Mouse (Mus musculus): ENCODE results near the gene Avp.

The Avp gene

DNA sequence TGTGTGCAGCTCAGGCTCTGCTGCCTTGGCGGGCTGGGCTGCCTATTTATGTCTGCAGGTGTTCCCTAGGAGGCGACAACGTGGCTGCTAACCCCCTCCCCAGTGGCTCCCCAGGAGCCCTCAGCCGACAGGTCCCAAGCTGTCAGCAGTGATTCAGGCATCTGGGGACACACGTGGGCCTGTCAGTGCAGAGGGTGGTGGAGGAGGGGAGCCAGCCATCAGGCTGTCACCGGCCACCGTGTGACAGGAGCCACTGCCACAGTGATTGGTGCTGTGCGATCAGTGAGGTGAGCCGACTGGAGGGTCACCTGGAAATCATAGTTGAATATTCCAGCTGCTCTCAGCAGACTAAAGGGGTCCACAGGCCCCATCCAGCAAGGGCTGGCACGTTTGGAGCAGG, at the start of gene Avp:
Gene Avp, minus strand, starts transcription at position 3 of the 400 bp plus-strand sequence.
- no peak for DNase-seq (ENCODE audit: low spot score)

DNA sequence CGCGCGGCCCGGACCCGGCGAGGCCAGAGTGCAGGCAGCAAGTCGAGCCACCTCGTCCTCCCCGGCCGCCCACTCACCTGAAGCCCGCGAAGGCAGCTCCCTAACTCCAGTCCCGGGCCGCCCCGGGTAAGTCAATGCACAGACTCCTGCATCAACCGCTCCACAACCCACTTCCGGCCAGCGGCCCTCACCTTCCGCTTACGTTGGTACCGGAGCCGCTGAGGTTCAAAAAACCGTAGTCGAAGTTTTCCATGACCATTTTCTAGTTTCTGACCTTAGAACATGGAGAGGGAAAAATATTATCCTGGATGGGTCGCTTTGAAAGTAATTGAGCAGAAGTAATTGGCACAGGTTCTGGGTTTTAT, 47.5 kb upstream of the Avp start, which contains the start of the genes Fastkd5 and Ubox5:
Gene Fastkd5, minus strand, starts transcription at position 189 of the 365 bp plus-strand sequence.
Gene Ubox5, minus strand, starts transcription at position 200 of the 365 bp plus-strand sequence.
- peak; percentile 89 for DNase-seq (ENCODE audit: low spot score)

DNA sequence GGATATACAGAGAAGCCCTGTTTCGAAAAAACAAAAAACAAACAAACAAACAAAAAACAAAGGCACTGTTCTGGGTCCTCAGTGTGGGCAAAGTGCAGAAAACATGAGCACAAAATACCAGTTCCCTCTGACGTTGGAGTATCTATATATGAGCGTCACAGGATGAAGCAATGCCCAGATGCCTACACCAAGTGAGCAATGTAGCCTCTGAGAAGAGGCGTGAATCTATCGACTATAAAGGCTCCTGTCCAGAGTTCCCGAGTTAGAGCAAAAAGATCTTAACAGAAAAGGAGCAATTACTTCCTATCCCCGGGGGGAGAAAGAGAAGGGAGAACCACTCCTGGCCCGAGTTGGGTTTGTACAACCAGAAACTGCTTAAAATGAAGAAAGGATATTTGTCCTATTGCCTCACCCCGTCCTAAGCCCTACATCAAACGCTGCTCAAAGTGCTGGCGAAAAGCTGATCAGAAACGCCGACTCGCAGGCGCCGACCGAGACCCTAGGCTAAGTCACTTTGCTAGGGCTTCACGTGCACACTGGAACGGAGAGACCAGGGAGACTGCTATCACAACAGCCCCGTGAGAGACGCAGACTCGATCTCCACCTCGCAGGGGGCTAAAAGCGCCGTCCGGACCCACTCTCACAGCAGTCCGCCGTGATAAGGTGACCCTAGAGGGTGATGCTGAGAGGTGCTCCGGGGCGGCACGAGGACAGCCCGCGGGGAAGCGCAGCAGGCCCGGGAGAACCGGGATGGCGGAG, 46.9 kb upstream of the Avp start:
- DNase-seq (ENCODE audit: low spot score): no peak

DNA sequence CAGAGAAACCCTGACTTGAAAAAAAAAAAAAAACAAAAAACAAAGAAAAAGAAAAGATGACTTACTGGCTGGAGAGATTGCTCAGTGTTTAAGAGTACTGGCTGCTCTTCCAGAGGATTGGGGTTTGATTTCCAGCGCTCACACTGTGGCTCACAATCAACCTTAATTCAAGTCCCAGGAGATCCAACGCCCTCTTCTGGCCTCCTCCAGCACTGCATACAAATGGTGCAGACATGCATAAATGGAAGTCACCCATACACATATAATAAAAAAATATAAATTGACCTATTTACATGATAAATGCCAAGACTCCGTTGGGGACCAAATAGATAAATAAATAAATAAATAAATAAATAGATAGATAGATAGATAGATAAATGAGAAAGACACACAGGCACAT, 46.1 kb upstream of the Avp start:
- DNase-seq (ENCODE audit: low spot score): no peak

DNA sequence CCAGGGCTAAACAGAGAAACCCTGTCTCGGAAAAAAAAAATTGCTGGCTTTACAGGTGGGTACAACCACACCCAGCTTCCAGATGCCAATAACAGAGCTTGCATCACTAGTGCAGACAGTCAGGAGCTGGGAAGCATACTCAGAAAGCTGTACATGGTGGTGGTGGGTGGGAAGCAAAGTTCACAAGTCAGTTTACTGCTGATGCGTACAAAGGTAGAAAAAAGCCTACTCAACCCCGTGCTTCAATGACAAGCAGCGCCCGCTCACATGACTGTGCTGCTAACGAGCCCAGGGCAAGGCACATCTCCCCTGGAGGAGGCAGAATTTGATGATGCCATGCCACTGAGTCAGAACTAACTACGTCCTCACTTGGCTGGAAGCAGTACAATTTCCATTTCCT, 36.6 kb upstream of the Avp start:
- DNase-seq (ENCODE audit: low spot score): no peak

DNA sequence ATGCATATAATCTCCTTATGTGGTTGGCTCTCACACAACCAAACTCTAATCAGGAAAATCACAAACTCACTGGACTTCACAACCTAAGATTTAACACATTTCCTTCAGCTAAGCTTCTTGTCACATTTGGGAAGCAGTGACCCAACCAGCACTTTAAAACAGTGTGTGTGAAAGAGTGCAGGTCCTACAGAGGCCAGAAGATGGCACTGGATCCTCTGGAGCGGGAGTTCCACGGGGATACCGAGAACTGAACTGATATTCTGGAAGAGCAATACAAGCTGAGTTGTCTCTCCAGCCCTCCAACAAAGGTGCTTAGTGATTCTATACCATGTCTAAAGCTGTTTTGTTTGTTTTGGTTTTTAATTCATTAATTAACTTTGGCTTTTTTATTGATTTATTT, 30.7 kb upstream of the Avp start:
- no peak for DNase-seq (ENCODE audit: low spot score)

DNA sequence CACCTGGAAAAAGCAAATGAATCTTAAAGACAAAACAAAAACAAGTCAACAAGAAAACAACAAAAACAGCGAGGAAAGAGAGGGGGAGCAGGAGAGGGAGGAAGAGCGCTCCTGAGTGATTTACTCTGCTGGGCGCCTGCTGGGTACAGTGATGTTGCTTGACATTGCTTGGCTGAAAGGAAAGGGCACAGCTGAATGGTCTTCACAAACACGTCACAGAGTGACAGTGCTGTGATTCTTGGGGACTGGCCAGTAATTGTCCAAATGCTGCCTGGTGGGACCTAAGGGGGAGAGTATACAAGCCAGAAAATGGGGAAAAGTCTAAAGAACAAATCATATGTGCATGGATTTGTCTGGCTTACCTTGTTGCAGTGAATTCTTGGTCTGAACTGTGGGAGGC, 19.8 kb upstream of the Avp start:
- DNase-seq (ENCODE audit: low spot score): no peak

DNA sequence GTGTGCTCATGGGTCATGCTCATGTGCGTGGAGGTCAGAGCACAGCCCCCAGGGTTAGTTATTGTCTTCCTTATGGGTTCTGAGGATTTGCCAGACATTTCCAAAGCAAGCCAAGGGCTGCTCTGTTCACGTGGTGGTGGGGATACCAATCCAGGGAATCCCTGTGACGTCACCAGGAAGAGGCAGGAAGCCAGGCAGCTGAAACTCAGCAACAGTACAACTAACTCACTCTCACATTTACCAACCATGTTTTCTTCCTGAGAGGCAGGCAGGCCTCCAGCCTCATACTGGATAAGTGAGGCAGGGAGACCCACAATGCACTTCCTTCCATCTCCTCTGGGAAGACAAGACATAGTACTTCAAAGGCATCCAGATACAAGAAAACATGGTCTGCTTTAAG, 16.0 kb upstream of the Avp start:
- DNase-seq (ENCODE audit: low spot score): no peak

DNA sequence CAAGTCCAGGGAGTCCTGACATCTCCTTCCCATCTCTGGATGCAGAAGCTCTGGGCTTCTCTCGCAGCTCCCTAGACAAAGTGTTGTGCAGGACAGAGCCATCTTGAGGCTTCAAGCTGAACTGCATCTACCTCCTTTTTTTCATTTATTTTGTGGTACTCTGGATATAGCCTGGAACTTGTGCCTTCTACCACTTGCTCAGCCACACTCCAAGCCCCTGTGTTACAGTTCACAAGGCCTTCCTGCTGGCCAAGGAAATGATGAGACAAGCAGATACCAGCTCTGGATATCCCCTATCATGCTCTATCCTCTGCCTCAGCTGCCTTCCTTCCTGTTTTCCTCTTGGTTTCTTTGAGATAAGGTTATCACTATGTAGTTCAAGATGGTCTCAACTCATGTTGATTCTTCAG, 15.3 kb upstream of the Avp start:
- DNase-seq (ENCODE audit: low spot score): no peak

DNA sequence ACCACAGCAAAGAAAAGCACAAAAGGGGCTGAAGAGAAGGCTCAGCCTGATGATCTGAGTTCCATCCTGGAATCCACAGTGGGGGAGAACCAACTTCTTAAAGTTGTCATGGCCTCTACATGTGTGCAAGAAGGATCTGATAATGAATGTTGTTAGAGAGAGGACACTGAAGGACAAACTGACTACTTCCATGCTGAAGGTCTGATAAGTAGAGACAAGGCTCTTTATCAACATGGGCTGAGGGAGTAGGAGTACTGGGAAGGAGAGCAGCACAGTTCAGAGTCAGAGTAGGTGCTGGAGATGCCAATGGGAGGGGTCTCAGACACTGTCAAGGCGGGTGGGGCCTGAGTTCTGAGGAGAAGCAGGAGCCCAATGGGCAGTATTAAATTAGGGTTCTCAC, 13.2 kb upstream of the Avp start:
- DNase-seq (ENCODE audit: low spot score): no peak

DNA sequence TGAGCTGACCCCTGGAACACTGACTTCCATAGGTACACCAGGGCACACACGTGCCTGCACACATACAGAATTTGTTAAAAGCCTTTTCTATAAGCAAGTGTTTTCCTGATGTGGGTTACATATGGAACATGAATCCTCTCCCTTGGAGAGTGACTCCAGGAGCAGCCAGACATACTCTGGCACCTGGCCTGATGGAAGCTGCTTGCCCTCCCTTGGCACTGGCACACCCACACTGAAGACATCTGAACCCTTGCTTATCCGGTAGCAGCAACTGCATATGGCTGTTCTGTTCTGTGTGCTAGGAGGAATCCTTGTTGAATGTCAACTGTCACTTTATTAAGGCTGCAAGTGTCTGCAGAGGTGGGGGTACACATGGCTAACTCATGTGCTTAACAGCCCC, 8.7 kb upstream of the Avp start:
- DNase-seq (ENCODE audit: low spot score): no peak

DNA sequence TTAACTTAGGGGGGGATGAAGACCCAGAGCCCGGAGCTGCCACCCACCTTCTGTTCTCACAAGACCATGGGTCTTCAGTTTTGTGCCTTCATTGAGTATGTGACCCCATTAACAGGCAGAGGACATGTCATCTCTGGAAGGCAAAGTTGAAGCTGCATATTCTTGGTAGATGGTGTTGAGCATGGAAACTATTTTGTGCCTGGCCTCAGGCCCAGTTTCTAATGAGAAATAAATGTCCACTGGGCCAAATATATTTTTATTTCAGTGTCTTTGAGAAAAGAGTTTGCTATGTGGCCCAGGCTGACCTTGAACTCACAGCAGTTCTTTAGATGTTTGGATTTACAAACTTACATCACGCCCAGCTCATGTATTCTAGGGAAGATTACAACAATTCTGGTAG, 7.4 kb upstream of the Avp start:
- no peak for DNase-seq (ENCODE audit: low spot score)

DNA sequence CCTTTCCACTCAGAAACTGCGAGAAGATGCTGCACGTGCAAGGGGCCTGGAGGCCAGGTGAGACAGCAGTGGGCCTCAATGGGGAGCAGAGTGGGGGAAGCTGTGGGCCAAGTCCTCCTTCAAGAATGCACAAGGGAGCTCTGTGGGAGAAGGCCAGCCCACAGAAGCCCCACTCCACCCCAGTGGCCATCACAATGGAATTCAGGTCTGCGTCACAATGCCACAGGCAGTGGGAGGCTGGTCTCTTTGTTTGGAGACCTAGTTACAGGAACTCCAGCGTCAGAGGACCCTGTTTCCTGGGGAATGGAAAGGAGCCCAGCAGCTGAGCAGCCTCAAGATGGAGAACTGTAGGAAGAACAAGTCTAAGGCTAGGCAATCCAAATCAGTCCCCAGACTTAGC, 6.8 kb upstream of the Avp start:
- DNase-seq (ENCODE audit: low spot score): no peak

DNA sequence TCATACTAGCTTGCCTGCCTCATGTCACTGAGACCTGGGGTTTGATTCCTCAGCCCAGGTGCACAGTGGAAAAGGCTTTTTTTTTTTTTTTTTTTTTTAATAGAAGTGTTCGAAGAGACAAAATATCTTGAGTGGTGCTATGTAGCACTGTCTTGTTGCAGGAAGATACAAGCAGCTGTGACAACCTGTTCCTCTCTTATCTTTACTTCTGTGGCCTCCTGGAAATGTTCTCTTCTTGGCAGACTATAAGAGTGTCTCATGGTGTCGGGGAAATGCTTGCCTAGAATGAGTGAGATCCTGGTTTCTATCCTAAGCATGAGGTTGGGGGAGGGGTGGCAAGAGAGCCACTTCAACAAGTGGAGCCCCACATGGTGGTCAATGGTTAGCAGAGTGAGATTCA, 6.0 kb upstream of the Avp start:
- DNase-seq (ENCODE audit: low spot score): no peak

DNA sequence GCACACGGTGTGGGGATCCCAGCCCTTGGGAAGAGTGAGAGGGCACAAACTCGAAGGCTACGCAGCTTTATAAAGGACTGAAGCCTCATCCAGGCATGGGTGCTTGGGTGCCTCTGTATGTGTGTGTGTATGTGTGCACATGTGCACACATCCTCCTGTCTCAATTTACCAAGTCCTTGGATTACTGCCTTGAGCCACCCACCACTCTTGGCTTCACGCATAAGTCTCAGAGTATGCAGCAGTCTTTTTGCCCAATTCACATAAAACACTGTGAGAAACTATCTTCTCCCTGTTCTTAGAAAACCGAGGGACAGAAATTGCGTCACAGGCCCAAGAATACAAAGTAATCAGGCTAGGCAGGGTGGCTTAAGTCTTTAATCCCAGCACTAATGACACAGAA, 3.7 kb upstream of the Avp start:
- DNase-seq (ENCODE audit: low spot score): no peak

DNA sequence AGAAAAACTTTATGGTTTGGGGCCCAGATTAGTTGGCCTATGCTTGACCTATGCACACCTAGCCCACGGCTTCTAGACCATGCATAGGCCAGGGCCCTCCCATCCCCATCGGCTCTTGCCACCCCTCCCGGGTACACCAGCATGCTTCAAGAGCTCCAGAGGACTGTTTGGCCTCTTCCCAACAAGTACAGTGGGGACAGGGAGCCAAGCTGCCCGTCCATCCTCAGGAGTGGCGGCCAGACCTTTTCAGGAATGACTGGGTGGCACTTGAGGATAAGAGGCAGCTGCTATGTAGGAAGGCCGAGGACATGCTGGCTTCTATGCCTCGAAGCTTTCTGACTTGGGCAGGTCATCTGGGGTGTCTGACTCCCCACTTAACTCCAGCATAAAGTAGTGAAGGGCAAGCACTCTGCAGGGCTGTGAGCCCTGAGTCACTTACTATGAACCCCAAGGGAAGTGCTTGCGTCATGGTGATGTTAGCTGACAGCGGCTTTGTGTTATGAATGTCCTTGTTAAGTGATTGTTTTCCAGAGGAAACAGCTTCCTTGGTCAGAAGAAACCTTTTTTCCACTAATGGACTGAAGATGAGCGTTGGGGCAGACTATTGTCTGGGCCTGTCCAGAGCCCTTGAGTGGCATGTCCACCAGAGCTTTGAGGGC, 1.7 kb upstream of the Avp start:
- no peak for DNase-seq (ENCODE audit: low spot score)

DNA sequence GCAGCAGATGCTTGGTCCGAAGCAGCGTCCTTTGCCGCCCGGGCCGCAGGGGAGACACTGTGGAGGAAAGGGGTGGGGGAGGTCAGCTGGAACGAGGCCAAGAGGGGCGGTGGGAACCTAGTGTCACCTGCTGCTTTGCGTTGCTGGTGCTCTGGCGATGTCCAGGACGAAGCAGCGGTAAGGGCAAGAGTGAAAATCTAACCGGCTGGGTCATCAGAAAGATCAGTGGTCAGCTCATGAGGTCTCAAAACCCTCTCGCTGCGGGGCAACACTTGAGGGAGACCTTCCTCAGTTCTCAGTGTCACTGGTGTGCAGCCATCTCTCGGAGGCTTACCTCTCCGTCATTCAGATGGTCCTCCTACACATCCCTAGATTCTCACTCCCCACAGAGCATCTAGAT, 1.2 kb downstream of the Avp start:
- DNase-seq (ENCODE audit: low spot score): no peak

DNA sequence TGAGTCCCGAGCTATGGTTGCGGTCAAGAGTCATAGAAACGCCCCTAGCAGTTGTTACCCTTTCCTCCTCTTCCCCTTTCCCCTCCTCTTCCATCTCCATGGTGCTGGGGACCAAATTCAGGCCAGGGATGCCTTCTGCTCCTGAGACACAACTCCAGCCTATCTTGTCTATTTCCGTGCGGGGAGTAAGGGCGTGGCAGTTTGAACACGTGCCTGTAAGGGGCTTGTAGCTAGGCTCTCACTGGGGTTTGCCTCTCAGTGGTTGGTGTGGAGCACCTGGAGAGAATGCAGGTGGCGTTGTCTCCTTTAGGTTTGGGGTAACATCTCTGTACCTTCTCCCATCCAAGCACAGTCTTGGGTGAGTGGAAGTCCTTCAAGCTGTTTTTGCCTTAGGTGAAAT, 2.6 kb downstream of the Avp start:
- DNase-seq (ENCODE audit: low spot score): no peak

DNA sequence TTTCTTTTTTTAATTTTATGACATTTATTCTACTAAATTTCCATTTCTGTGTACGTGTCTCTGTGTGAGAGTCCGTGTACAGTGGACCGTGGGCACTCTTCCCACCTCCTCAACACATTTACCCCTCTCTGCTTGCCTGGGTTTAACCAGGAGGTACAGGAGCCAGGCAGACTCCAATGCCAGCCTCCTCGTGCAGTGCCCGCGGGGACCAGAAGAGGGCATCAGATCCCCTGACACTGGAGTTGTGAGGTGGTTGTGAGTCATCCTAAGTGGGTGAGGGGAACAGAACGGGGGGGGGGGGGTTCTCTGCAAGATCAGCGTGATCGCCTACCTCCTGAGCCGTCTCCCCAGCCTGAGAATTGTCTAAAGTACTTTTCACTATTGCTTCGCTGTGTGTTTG, 4.2 kb downstream of the Avp start:
- DNase-seq (ENCODE audit: low spot score): peak; percentile 55

DNA sequence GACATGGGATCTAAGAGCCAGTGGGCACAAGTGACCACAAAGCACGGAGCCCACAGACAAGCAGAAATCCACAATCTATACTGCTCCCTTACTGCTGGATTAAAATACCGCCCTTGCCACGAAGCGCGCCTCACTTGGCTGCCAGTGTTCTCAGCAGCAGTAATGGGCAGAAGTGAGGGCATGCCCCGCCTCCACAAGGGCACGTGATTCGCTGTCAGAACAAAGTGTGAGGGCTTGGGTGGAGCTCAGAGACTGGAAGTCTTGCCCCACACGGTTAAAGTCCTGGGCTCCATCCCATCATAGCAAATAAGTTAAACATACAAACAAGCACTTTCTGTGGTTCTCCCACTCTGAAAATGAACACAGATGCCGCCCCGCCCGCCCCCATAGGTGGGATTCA, 4.7 kb downstream of the Avp start:
- DNase-seq (ENCODE audit: low spot score): peak; percentile 45

DNA sequence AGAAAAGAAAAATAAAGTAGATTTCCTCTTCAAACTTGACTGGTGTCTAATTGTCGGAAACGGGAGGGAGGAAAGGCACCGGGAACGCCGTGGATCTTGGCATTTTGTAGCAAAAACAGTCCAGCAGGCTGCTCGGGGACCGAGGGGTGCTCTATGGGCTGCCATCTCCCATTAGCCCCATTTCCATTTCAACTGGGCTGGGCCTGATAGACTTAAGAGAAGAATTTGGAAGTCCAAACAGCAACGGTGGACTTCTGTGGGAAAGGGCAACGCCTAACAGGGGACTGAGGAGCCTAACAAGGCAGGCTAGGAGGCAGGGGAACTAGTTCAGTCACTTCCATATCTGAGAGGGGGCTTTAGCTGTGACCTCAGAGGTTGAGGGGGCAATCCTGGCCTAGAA, 5.3 kb downstream of the Avp start:
- no peak for DNase-seq (ENCODE audit: low spot score)

DNA sequence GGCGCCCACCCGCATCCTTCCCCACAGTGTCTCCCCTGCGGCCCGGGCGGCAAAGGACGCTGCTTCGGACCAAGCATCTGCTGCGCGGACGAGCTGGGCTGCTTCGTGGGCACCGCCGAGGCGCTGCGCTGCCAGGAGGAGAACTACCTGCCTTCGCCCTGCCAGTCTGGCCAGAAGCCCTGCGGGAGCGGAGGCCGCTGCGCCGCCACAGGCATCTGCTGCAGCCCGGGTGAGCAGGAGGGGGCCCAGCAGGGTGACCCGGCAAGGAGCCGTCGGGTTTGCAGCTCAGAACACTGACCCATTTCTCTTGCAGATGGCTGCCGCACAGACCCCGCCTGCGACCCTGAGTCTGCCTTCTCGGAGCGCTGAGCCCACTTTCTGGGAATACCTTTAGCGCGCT, 5.8 kb downstream of the Avp start:
- peak; percentile 28 for DNase-seq (ENCODE audit: low spot score)

DNA sequence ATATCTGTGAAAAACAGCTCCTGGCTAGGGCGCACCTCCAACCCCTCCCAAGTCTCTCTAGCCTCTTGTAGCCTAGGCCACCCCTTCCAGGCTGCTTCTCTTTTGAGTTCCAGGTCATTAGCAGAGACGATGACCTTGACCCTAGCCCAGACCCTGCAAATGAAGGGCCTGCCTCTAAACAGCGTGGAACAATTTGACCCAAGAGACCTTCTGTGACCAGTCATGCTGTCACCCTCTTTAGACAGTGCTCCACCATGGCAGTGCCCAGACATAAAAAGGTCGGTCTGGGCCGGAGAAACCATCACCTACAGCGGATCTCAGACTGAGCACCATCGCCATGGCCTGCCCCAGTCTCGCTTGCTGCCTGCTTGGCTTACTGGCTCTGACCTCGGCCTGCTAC, 6.5 kb downstream of the Avp start, which contains the start of gene Oxt:
Gene Oxt, plus strand, starts transcription at position 301 of the 400 bp plus-strand sequence.
- no peak for DNase-seq (ENCODE audit: low spot score)

DNA sequence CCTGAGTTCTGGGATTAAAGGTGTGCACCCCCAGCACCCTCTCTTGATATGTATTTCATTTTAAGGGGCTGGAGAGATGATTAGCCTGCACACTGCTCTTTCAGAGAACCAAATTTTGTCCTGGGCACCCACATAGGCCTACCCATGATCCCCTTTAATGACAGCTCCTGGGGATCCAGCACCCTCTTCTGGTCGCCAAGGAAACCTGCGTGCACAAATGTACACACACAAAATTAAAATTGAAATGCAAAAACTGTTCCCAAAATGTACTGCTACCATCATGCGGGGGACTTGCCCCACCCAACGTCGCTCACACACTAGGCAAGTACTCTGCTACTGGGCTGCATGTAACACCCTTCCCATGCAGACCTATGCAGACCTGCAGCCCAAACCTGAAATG, 7.4 kb downstream of the Avp start:
- no peak for DNase-seq (ENCODE audit: low spot score)
